Mouse (Mus musculus) myocyte (in vitro differentiated cells): ENCODE results near the gene Afmid. TPM values are rescaled to one million over a fixed set of nuclear protein-coding genes. Genes with fewer than 3 reads are reported as not detected.

Experiments
- H3K27me3 ChIP-seq: one replicate; pipeline ENCODE4 v1.6.1; 2011; ENCODE audit not compliant: control insufficient read depth, insufficient read depth, insufficient read length
- H3K36me3 ChIP-seq: one replicate; pipeline ENCODE4 v1.6.1; 2011; ENCODE audit not compliant: control insufficient read depth, insufficient read depth
- H3K4me2 ChIP-seq: one replicate; pipeline ENCODE4 v1.6.1; 2011; ENCODE audit warnings: low read depth, control low read depth
- H3K4me3 ChIP-seq: one replicate; pipeline ENCODE4 v1.5.1; 2011; ENCODE audit warnings: mild to moderate bottlenecking, control low read depth, moderate library complexity
- H3K79me2 ChIP-seq: one replicate; pipeline ENCODE4 v1.6.1; 2011; ENCODE audit not compliant: control insufficient read depth, insufficient read depth
- H3ac ChIP-seq: one replicate; pipeline ENCODE4 v1.6.1; 2011; ENCODE audit not compliant: control insufficient read depth, insufficient read length
- CEBPB ChIP-seq: IDR thresholded peaks from 2 replicates; pipeline ENCODE4 v1.6.1; 2011; ENCODE audit warnings: mild to moderate bottlenecking, moderate library complexity; ENCODE audit not compliant: poor library complexity, insufficient read depth, severe bottlenecking
- E2F4 ChIP-seq: IDR thresholded peaks from one replicate; pipeline ENCODE4 v1.6.1; 2011; ENCODE audit warnings: mild to moderate bottlenecking, control low read depth, moderate library complexity; ENCODE audit not compliant: insufficient read depth
- MAX ChIP-seq: IDR thresholded peaks from one replicate; pipeline ENCODE4 v1.6.1; 2011; ENCODE audit warnings: low read depth, mild to moderate bottlenecking, control low read depth
- MYOD1 ChIP-seq, 3 experiments: IDR thresholded peaks; one replicate each; pipeline ENCODE4 v1.6.1; 2011; ENCODE audit warnings: control low read depth in 2 of 3, low read depth in 2 of 3, mild to moderate bottlenecking in 2 of 3, moderate library complexity in 1 of 3; ENCODE audit not compliant: insufficient read length in 2 of 3, control insufficient read depth in 1 of 3
- MYOG ChIP-seq, 3 experiments: IDR thresholded peaks; one replicate each; pipeline ENCODE4 v1.6.1; 2011; ENCODE audit warnings: control low read depth in 2 of 3, low read depth in 2 of 3, mild to moderate bottlenecking in 2 of 3; ENCODE audit not compliant: insufficient read length in 2 of 3, control insufficient read depth in 1 of 3, insufficient read depth in 1 of 3
- POLR2A ChIP-seq: IDR thresholded peaks from one replicate; pipeline ENCODE4 v1.6.1; 2011; ENCODE audit warnings: low read depth, mild to moderate bottlenecking, control low read depth, moderate library complexity; ENCODE audit not compliant: insufficient read length
- POLR2AphosphoS2 ChIP-seq: IDR thresholded peaks from one replicate; pipeline ENCODE4 v1.6.1; 2011; ENCODE audit warnings: low read depth, control low read depth; ENCODE audit not compliant: insufficient read length
- REST ChIP-seq: IDR thresholded peaks from one replicate; pipeline ENCODE4 v1.6.1; 2011; ENCODE audit warnings: mild to moderate bottlenecking, control low read depth, moderate library complexity; ENCODE audit not compliant: insufficient read depth, insufficient read length
- SRF ChIP-seq: IDR thresholded peaks from one replicate; pipeline ENCODE4 v1.6.1; 2011; ENCODE audit warnings: low read depth; ENCODE audit not compliant: control insufficient read depth, insufficient read length
- TCF12 ChIP-seq: IDR thresholded peaks from one replicate; pipeline ENCODE4 v1.6.1; 2011; ENCODE audit warnings: mild to moderate bottlenecking, control low read depth; ENCODE audit not compliant: poor library complexity, insufficient read depth, severe bottlenecking
- TCF3 ChIP-seq: IDR thresholded peaks from one replicate; pipeline ENCODE4 v1.6.1; 2011; ENCODE audit warnings: low read depth, control low read depth; ENCODE audit not compliant: insufficient read length
- USF1 ChIP-seq: IDR thresholded peaks from one replicate; pipeline ENCODE4 v1.6.1; 2011; ENCODE audit warnings: low read depth, mild to moderate bottlenecking, control low read depth, moderate library complexity
- polyA plus RNA-seq: library from polyadenylated mRNA; unstranded; fragments of >200 nt; fragmentation: generic; extraction: Trizol; gene quantifications from one replicate; pipeline ENCODE4 v1.2.1, GENCODE M21; 2012; ENCODE audit warnings: missing spikeins

The Afmid gene
- polyA plus RNA-seq, 1 experiment: 6.1 TPM

GRCm38 (mm10) chr11:117828149-117828887 lies 2.6 kb downstream of the Afmid start:
- peak overlapping the region; percentile 45 for H3K4me3 ChIP-seq
- no peaks in the 10 kb centered on the region for H3K27me3 ChIP-seq
- H3K4me2 ChIP-seq: peak overlapping the region; percentile 94
- TF ChIP-seq MYOD1 (IDR thresholded peaks at IDR 0.05; ENCODE audit: control insufficient read depth in 1 of 3, insufficient read length in 2 of 3, low read depth in 2 of 3): no peak
- TF ChIP-seq SRF: no peak
- no peak for TF ChIP-seq POLR2A
- 0 out of 2 replicates have a peak, but pooled peaks have one; percentile 22 for TF ChIP-seq CEBPB
- no peak overlapping the region for H3ac ChIP-seq
- no peaks in the 10 kb centered on the region for H3K36me3 ChIP-seq
- peaks cover 7% of the 10 kb centered on the region for H3K79me2 ChIP-seq

DNA sequence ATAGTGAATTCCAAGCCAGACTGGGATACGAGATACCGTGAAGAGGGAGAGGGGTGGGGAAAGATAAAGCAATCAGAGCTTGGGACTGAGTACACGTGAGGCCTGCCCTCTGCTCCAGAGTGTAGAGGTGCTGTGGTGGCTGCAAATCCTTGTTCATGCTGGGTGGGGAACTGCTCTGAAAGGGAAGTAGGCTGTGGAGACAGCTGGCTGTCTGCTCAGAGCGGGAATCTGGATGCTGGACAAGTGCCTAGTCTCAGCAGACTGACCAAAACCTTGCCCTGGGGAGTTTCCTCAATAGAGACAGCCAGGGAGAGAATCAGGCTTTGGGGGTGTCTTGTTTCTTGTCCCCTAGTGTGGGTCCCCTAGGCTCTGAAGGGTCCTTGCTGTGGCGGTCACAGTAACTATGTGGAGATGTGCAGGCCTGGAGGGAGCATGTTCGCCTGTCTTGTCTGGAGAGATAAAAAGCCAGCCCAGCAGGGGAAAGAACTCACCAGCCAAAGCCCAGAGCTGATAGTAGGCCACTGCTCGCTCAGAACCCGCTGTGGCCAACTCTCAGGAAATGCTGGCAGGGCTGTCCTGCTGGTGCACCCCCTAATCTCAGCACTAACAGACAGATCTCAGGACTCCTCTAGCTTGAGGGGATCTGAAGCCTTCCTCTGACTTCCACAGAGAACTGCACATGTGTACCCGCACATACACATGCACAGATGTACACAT lies 3.3 kb downstream of the Afmid start:
- TF ChIP-seq POLR2A: peak; percentile 33
- TF ChIP-seq MYOG (IDR thresholded peaks at IDR 0.05; ENCODE audit: control insufficient read depth in 1 of 3, insufficient read depth in 1 of 3, insufficient read length in 2 of 3, low read depth in 2 of 3): peak; percentile 46 to 88 (median 51)
- TF ChIP-seq MYOD1 (IDR thresholded peaks at IDR 0.05; ENCODE audit: control insufficient read depth in 1 of 3, insufficient read length in 2 of 3, low read depth in 2 of 3): peak in 2 of 3 experiments; percentile 80 to 85
- no peak for TF ChIP-seq TCF3
- TF ChIP-seq TCF12: no peak
- no peaks in the 10 kb centered on the region for H3K36me3 ChIP-seq
- H3K27me3 ChIP-seq: no peaks in the 10 kb centered on the region
- no peak overlapping the region for H3K4me3 ChIP-seq
- peak overlapping the region; percentile 94 for H3K4me2 ChIP-seq
- no peak overlapping the region for H3ac ChIP-seq
- peaks cover 7% of the 10 kb centered on the region for H3K79me2 ChIP-seq

- no peak overlapping the region for H3ac ChIP-seq
- no peak overlapping the region for H3K4me3 ChIP-seq
- H3K79me2 ChIP-seq: peaks cover 7% of the 10 kb centered on the region
- no peaks in the 10 kb centered on the region for H3K36me3 ChIP-seq
- H3K4me2 ChIP-seq: peak overlapping the region; percentile 26
- TF ChIP-seq REST (no peak), CEBPB (no peak)
- no peaks in the 10 kb centered on the region for H3K27me3 ChIP-seq
Measured at GRCm38 (mm10) chr11:117829671-117830215, 4.0 kb downstream of the Afmid start.

- Histone ChIP-seq H3ac (no peak overlapping the region), H3K4me2 (no peak overlapping the region), H3K4me3 (no peak overlapping the region), H3K27me3 (no peaks in the 10 kb centered on the region), H3K79me2 (peaks cover under 1% of the 10 kb centered on the region), H3K36me3 (no peaks in the 10 kb centered on the region)
- no peak for TF ChIP-seq MAX
- TF ChIP-seq CEBPB: no peak
- no peak for TF ChIP-seq POLR2AphosphoS2
- no peak for TF ChIP-seq E2F4
- no peak for TF ChIP-seq MYOG (IDR thresholded peaks at IDR 0.05; ENCODE audit: control insufficient read depth in 1 of 3, insufficient read depth in 1 of 3, insufficient read length in 2 of 3, low read depth in 2 of 3)
- TF ChIP-seq SRF: no peak
- no peak for TF ChIP-seq MYOD1 (IDR thresholded peaks at IDR 0.05; ENCODE audit: control insufficient read depth in 1 of 3, insufficient read length in 2 of 3, low read depth in 2 of 3)
- no peak for TF ChIP-seq USF1
- TF ChIP-seq REST: no peak
- TF ChIP-seq POLR2A: no peak
- no peak for TF ChIP-seq TCF12
- no peak for TF ChIP-seq TCF3
Measured at GRCm38 (mm10) chr11:117830401-117830800, 4.7 kb downstream of the Afmid start.
